Mouse (Mus musculus): ENCODE results near the gene Srebf1. TPM values are rescaled to one million over a fixed set of nuclear protein-coding genes. Genes with fewer than 3 reads are reported as not detected.

Srebf1 gene
- 48.3 and 52.1 TPM in 2 replicates for polyA plus RNA-seq (2012; rRNA removed)

GRCm38 (mm10) chr11:60222469-60223236, at the start of gene Srebf1:
Gene Srebf1 (minus strand): TSS chr11:60222581.

Other genes with a start within 250 kb of the Srebf1 start
- gene Pemt, start 176.1 kb downstream of the Srebf1 start, polyA plus RNA-seq (2012; rRNA removed): 8.8 and 8.9 TPM in 2 replicates
- 49.4 and 52.9 TPM in 2 replicates for gene Rai1, start 117.6 kb downstream of the Srebf1 start, polyA plus RNA-seq (2012; rRNA removed)
- 69.1 and 75.2 TPM in 2 replicates for gene Tom1l2, start 130.3 kb upstream of the Srebf1 start, polyA plus RNA-seq (2012; rRNA removed)
- gene Drc3, start 130.7 kb upstream of the Srebf1 start, polyA plus RNA-seq (2012; rRNA removed): 7.7 and 8.7 TPM in 2 replicates
- 22.1 and 23.7 TPM in 2 replicates for gene Gid4, start 194.6 kb upstream of the Srebf1 start, polyA plus RNA-seq (2012; rRNA removed)
- gene Atpaf2, start 195.9 kb upstream of the Srebf1 start, polyA plus RNA-seq (2012; rRNA removed): 34.0 and 34.5 TPM in 2 replicates
- gene Drg2, start 232.0 kb upstream of the Srebf1 start, polyA plus RNA-seq (2012; rRNA removed): 81.8 and 85.6 TPM in 2 replicates
- gene Myo15, start 246.8 kb upstream of the Srebf1 start, polyA plus RNA-seq (2012; rRNA removed): 0.19 and 0.28 TPM in 2 replicates